Mouse (Mus musculus) frontal cortex, postnatal 10 days (tissue): ENCODE data around the gene Fignl2.
"Not testable (repeated sequence)": the region's sequence is repeated elsewhere in the genome, so short reads cannot be mapped to it uniquely, and the experiment has no call there.

Experiments
- DNase-seq, 2 experiments: peaks; one replicate each; pipeline ENCODE4 v3.0.0; 2022; ENCODE audit warnings: low spot score in 2 of 2, mixed read lengths in 1 of 2

Fignl2 gene

DNA sequence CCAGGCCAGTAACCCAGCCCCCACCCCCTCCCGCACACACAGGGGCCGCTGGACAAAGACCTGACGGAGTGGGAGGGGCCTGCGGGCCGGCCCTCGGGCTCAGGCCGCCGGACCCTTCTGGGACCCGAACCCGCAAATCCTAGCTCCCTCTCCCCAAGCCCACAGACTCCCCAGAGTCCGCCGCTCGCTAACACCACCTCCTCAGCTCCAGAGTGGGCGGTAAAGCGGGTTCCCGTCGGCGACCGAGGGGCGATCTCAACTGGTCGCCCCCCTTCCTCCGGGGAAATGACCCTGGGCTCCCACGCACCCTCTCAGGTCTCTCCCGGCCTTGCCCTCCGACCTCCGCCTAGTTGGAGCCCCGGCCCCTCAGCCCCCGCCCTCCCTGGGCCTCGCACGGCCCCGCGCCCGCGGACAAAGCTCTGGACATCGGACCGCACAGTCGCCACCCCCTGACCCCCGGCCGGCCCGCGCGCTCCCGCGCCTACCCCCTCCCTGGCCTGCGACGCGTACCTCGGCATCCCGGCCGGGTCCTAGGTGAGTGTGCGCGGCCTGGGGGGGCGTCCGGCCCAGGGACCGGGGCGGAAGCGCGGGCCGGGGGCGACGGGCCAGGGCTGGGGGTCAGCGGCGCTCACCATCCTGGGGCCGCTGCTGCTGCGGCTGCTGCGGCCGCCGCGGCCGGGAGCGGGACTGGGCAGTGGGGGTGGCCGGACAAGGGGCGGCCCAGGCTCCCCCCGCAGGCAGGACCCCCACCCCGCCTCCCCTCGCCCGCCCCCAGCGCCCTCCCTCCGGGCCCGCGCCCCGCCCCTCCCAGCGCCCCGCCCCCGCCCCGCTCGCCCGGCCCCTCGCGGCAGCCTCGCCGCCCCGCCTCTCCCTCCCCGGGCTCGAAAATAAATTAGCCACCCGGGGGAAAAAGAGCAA is at the start of gene Fignl2:
Fignl2 (minus strand) TSS at position 755 of the 918 bp plus-strand sequence.
- DNase-seq: no peak

DNA sequence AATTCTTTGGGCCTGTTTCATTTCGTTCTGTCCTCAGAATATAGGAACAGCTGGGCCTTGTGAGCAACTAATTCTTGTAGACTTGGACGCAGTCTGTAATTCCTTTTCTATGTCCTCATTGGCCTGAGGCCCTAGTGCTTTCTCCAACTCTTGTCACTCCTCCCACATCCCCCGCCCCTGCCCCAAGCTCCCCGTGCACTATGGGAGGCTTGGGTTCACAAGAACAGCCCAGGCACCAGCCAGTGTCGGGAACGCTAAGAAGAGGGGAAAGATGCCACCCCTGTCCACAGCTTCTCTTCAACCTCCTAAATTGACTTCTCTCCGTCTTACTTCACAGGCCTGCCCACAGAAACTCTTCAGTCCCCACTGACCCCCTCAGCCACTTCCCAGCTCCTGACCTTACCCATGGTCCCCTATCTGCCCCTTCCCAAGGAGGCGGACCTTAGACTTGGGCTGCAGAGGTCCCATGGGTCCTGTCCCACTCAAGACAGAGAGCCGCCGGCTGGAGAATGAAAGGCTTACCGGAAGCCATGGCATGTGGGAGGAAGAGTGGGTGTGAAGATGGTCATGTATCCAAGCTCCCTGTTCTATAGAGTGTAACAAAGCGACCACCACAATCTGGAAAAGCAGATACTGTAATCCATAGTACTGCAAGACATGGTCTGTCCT is 48.6 kb upstream of the Fignl2 start:
- DNase-seq: no peak

DNA sequence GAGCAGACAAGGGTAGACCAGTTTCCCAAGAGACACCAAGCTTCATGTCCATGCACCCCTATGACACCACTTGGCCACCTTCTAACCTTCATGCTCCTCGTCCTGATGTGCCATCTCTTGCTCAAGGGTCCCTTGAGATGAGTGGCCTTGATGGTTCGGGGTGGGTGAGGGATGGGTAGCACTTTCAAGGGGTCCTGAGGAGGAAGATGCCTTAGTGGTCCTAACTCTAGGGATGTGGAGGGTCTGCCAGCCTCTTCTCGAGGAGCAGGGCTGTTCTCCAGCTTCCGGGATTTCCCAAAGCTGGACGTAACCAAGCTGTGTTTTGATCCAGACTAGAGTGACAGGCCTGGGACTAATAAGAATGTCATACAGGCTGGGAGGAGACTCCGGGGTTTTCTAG is 47.2 kb upstream of the Fignl2 start:
- no peak for DNase-seq

DNA sequence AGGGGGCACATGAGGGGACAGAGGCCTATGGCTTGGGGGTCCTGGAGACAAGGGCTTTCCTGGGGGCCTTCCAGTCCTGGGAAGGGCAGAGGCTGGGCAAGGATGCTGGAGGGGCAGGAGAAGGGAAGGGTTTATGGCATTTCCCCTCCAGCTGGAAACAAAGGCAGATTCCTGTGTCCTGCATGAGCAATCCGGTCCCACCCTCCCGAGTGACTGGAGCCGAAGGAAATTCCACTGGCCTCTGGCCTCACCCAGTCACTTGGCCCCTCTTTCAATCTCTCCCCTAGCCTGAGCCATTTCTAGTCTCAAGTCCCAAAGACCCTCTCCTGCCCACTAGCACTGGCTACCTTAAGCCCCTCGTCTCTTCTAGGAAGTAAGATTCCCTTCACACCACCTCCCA is 44.8 kb upstream of the Fignl2 start:
- no peak for DNase-seq

DNA sequence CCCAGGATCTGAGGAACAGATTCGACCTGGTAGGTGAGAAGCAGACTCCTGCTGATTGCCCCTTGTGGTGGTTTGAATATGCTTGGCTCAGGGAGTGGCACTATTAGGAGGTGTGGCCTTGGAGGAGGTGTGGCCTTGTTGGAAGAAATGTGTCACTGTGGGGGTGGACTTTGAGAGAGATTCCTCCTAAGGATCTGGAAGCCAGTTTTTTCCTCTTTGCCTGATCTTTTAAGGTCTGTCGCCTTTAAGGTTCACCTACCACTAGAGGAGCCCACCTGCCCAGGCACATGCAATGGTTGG is 43.9 kb upstream of the Fignl2 start:
- DNase-seq: no peak

DNA sequence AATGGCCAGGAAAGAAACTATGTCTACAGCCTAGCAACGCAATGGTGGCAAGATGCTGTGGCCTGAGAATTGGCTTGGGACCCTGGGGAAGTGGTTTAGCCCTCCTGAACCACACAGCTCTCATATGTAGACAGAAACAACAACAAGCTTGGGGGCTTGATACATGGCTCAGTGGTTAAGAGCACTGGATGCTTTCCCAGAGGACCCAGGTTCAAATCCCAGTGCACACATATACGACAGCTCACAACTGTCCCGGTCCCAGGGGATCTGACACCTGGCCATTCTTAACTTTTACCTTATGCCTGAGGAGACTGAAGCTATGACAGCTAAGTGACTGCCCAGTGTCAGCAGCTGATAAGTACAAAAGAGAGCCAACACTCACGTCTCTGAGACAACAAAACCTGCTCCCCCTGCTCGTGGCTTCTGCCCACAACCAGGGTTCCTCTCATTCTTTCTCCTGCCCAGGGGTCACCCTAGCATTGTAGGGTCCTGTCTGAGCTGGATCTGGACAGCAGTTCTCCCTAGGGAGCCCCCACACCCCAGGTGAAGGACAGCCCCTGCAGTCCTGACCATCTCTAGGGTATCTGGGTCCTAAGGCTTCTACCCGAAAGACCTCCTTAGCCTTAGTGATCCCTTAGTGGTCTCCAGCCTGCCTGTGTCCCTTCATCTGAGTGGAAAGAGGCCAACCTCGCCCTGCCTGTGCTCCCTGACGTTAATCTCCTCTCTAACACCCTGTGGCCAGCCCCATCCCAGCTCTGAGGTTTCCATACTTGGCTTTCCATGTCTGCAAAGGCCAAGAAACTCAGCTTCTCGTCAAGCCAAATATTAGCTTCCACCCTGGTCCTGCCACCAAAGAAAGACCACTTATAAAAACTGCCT is 43.3 kb upstream of the Fignl2 start:
- DNase-seq: no peak

DNA sequence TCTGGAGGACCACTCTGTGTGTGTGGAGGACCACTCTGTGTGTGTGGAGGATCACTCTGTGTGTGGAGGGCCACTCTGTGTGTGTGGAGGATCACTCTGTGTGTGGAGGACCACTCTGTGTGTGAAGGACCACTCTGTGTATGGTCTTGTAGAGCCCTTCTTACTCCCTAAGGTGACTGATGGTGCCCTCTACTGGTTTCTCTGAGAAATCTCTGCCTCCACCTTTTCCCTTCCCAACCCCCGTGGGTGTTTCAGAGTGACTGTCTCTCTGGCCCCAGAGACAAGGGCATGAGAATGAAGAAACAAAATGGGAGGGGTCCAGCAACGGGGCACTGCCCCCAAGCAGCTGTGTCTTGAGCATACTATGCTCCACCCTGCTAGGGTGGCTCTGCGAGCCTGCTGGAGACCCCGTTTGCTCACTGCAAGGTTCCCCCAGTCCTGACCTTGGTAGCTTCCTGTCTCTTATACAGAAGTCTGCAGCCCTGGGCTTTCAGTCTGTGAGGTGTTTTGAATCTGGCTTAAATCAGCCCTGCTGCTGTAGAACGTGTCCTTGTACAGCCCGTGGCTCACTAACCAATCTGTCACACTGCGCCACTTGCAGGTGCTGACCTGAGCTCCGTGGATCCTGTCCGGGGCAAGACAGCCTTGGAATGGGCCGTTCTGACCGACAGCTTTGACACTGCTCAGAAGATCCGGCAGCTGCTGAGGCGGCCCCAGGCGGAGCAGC is 40.2 kb upstream of the Fignl2 start:
- DNase-seq: no peak

DNA sequence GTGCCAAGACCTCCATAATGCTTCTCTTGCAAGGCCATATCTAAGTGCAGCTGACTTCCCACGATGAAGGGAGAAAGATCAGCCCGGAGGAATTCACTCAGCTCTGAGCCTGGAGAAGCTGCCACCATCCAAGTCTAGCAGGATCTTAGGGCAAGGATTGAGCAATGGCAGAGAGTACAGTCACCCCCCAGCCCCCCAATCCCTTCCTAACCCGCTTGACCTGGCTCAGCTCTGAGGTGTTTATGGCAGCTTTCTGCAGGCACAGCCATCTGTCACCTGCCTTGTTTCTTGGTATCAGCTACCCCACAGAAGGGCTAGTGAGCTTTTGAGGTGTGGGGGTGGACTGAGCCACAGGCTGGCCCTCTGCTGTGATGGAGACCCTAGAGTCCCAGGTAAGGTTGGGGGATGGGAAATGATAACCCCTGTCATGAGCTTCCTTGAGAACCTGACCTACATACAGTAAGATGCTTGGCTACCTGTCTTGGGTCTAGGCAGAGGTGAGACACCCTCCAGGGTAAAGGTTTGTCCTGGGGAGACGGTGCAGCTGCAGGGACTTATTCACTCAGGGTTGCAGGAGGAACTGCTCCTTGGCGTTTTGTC is 37.2 kb upstream of the Fignl2 start, which contains the start of gene Ankrd33:
Ankrd33 (plus strand) TSS at position 245 of the 600 bp plus-strand sequence.
- DNase-seq: no peak

DNA sequence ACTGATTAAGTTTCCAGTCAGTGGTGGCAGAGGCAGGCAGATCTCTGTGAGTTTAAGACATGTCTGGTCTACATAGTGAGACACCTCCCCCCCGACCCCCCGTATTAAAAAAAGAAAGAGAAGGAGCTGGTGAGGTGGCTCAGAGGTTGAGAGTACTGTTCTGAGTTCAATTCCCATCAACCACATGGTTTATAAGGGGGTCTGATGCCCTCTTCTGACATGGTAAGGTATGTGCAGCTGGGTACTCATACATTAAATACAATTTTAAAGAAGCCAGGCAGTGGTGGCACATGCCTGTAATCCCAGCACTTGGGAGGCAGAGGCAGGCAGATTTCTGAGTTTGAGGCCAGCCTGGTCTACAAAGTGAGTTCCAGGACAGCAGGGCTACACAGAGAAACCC is 35.4 kb upstream of the Fignl2 start:
- not testable (repeated sequence) for DNase-seq

DNA sequence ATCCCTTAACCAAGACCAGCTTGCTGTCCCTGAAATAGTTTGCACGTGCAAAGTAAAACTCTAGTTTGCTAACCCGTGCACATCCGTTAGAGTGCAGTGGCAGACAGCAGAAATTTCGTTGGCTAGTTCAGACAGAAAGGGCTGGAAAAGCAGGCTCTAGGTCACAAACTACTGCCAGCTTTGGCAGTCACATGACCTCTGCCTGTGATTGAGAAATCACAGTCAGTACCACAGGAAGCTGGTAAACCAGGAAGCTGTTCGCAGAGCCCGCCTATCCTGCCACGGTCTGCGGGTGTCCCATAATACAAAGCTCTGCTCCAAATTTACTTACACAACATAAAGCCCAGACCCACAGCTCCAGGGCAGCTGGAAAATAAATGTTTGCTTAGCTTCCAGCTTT is 34.8 kb upstream of the Fignl2 start:
- no peak for DNase-seq

DNA sequence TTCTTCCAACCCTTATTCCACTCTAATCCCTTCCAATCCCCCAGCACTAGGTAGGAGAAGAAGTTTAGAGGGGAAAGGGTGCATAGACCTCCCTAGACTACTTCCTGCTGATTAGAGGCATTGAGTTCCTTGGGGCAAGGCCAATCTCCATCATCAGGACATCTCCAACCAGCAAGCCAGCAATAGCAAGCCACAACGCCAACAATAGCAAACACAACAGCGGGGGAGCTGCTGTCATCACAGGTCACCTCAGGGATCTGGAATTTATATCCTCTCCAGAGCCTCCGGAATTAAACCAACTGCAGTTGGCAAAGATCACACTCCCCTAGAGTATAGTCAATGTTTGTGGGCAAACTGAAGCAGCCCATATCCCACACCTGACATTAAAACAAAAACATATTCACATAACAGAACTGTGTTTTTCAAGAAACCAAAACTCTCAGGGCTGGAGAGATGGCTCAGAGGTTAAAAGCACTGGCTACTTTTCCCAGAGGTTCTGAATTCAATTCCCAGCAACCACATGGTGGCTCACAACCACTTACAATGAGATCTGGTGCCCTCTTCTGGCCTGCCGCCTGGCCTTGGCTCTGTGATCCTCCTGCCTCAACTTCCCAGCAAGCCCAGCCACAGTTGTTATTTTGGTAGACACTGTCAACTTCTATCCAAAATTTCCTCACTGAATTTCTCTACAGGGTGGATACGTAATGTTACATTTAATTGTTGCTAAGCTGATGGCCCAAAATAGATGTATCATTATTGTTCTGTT is 29.7 kb upstream of the Fignl2 start:
- no peak for DNase-seq

DNA sequence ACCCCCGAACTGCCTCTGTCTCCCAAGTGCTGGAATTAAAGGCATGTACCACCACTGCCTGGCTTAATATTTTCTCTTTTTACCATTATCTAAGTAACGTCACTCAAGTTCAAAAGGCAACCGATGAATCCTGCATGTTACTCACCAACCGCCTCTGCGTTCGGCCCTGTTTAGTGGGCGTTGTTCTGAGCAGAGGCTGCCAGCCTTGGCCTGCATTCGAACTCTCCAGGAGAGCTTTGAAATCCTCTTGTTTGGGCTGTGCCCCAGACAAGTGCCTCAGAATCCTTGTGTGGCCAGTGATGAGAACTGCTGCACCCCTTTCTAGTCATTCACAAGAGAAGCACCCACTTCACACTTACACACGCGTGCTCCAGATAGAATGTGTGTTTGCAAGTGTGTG is 27.6 kb upstream of the Fignl2 start:
- no peak for DNase-seq

DNA sequence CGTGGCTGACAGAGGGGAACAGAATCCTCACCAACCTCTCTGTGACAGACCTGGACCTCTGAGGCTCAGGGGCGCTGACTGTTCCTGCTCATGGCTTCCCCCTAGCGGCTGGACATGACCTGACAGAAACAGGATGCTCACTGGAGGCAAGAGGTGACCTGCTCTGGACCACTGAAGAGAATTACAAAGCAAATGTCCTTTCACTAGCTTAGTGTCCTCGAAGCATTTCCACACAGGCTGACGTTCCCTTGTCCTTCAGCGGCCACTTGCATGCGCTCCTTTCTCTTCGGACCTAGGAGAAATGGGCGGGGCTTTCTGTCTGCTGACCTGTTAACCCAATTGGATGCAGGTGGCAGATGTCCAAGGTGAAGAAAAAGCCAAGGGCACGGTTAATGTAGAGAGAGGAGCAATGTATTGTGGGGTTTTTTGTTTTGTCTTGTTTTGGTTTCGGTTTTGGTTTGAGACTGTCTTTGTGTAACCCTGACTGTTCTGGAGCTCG is 27.2 kb upstream of the Fignl2 start:
- DNase-seq: peak in 1 of 2 experiments; percentile 64

DNA sequence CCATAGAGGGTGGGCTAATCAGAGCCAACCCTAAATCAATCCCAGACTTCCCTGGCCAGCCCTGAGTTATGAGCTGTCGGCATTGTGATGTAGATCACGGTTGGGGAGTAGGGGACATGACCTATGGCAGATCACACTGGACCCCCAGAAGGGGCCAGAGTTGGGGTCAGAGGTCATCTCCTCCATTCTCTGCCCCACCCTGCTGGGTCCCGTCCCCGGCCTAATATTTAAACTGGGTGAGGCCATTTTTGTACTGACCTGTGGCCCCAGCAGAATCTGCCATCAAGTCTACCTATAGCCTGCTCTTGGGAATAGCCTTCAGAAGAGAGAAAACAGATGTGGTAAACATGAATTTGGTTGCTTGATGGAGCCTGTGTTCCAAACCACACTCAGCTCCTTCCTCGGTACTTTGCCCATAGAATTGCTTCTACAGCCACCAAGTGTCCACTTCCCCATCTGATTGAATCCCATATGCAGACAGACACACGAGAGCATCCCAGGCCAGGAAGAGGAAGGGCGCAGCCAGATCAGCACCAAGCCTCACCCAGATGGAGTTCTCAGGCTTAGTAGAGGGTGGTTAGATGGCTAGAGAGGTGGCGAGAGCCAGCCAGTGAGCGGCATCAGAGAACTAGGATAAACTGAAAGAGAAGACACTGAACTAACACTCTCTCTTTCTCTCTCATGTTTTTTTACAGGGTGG is 25.4 kb upstream of the Fignl2 start:
- no peak for DNase-seq

DNA sequence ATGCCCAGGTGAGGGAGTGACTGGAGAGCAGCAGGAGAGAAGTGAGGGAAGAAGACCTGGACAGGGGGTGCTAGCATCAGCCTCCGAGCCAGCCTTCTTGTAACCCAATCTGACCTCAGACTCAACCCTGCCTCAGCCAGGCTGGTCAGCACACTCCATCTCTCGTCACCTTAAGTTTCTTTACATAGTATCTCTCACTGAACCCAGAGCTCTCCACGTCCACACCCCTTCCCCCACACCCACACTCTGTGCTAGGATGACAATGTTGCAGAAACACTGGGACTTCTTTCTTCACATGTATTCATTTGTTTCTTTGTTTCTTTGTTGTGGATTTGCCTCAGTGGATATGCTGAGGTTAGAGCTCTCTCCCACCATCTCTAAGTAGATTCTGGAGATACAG is 22.6 kb upstream of the Fignl2 start:
- DNase-seq: no peak

DNA sequence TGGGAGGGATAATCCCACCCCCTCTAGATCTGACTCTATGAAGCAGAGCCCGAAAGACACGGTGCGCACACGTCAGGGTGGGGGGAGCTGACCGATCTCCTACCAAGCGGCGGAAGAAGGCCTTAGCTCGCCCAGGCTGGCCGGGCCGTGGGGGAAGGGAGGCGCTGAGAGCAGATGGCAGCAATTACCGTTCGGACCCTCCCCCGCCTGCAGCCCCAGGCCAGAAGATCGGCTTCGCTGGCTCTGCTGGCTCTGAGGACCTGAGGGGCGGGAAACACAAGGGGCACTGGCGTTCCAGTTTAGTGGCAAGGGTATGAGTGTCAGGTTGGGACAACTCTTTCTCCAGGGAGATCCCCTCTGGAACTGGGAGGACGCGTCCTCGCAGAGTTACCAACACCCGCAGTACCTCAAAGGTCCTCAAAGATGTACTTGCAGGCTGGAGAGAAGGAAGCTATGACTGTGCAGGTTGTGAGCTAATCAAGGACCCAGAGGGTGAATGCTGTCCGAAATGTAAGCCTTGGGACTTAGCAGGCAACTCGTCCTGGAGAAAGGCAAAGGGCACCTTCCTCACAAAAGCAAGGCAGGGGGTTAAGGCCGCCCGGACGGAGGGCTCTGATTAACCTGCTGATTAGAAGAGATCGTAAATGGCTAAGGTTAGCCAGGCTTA is 19.8 kb upstream of the Fignl2 start:
- no peak for DNase-seq

DNA sequence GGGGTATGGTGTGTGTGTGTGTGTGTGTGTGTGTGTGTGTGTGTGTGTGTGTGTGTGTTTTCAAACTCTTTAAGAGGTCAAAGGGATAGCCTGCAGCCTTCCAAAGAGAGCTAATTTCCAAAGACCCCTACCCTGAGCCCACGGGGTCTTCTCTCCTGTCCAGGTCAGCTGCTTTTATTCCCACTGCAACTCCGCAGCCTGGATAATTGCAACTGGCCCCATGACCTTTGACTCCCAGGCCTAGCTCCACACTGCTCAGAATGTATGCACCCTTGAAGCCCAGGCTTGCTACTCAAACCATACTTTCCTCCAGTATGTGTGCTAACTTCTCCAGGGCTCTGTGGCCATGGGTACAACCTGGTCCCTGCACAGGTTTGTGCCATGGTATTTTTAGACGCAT is 17.0 kb upstream of the Fignl2 start:
- no peak for DNase-seq

DNA sequence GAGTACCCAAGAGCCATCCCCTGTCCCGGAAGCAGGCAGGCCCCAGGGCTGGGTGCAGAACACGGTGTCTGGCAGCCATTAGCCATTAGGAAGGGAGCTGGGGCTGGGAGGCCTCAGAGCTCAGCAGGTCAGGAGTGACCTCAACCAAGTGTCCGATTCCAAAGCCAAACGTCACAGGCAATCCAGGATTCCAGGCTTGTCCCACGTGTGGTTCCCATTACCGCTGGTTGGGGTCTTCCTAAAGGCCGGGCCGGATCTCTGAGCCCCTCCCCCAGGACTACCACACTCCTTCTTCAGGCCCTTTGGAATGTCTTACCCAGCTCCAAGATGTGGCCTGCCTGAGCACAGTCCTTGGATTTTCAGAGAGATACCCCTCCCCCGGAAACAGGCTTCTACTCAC is 16.6 kb upstream of the Fignl2 start:
- DNase-seq: no peak

DNA sequence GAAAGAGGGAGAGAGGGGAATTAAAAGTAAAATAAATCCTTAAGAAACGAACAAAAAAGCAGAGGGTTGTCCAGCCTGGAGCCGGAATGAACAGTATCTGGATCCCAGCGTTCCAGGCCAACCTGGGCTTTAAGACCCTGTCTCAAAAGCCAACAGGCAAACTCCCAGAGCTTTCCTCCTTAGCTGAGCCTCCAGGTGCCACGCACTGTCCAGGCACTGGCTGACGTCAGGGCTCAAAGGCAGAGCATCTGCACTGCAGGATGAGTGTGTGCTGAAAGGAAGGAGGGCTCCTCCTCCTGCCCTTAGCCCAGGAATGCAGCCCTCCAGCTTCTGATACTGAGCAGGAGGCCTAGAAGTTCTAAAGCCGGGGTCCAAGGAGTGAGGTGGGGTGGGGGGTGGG is 15.6 kb upstream of the Fignl2 start:
- no peak for DNase-seq
